Mouse (Mus musculus) cerebellum, adult 9-11 months (tissue): ENCODE results near the gene Plcz1.

Experiments used
- DNase-seq: peaks from one replicate; pipeline ENCODE4 v3.0.0; 2022

Gene Plcz1

DNA sequence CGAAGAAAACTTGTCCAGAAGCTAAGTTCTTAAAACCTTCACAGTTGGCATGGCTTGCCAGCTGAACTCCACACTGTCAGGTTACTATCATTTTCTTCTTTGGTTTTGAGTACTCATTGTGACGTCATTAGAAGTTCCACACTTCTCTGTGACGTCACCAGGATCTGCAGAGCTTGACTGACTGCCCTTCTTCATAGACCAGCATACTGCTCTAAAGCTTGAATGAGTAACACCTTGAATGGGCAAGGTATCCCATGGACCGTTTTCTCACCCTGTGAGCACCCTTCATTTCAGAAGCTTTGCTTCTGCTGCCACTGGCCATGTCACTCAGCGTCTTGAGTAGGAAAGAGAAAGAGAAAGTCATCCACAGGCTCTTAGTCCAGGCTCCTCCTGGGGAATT is at the start of gene Plcz1:
TSS of gene Plcz1 (minus strand) at position 101 of the 400 bp plus-strand sequence.
- DNase-seq, result no peak

DNA sequence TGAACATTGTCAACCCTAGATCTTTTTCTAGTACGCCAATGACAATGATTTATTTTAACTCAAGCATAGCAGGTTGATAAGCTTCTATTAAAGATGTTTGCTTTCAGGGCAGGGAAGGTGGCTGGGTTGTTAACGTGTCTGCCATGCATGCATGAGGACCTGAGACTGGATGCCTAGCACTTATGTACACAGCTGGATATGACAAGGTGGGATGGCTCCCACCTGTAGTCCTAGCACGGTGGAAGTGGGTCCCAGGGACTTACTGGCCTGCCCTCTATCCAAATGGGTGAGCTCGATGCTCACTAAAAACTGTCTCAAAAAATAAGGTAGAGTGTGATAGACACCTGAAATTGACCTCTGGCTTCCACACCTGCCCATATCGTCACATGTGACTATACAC is 48.6 kb upstream of the Plcz1 start:
- no peak for DNase-seq

- no peak for DNase-seq
Measured at GRCm38 (mm10) chr6:140081739-140082138, 40.5 kb upstream of the Plcz1 start.

GRCm38 (mm10) chr6:140080933-140081332 is 39.7 kb upstream of the Plcz1 start:
- DNase-seq, result no peak

DNA sequence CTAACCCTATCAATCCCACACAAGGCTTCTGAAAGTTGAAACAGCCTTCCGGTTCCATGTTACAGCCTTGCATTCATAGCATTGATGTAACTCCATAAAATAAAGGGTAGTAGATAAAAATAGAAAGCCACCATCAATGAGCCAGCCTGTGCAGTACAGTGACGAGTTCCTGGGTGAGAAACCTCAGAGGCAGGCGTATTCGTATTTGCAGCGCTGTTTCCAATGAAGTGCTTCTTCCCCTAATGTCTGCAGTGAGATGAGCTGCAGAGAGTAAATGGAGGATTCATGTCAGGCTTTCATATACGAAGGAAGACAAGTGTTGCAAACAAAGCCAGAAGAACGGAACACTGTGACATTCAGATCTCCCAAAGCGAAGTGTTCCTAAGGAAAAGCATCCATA is 27.9 kb upstream of the Plcz1 start:
- DNase-seq, result no peak

DNA sequence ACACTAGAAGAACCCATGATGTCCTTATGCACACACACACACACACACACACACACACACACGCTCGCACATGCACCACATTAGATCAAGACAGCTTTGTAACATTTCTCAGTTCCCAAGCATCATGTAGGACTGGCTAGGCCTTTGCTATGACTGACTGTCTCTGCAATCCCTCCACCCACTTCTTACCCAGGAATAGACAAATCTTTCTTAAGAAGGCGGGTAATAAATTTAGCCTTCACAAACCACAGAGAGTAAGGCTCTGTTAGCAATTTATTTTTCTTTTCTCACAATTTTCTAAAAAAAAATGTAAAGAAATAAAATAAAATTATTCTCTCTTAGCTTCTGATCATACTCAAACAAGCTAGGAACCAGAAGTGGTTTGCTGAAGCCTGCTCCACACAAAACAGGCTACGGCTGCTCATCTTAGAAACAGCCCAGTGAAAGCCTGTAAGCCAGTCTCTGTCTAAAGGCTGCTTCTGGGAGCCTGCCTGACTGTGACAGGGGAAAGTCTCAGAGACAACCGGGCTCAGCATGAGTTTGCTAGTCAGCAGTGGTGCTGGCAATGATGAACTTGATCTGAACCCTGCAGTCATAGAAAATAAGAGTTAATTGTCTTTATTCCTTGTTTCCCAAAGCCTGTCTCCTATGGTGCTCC is 13.1 kb upstream of the Plcz1 start:
- DNase-seq, result no peak

- DNase-seq, result no peak
Measured at GRCm38 (mm10) chr6:140051476-140051875, 10.2 kb upstream of the Plcz1 start.

DNA sequence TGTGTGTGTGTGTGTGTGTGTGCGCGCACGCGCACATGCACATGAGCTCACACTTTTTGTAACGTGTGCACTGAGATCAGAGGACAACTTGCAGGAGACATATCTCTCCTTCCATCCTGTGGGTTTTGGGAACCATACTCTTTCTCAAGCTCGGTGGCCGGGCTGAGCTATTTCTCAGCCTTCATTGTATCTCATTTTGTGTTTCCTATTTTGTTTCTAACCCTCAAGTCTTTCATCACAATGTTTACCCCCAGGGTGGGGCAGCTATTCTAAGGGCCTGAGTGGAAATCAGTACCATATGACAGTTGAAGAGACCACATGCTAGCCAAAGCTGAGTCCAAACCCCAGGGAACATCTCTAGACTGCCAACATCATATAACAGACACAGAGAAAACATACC is 305 bp downstream of the Plcz1 start, which contains the start of gene Capza3:
TSS of gene Capza3 (plus strand) at position 301 of the 400 bp plus-strand sequence.
- DNase-seq, result no peak

DNA sequence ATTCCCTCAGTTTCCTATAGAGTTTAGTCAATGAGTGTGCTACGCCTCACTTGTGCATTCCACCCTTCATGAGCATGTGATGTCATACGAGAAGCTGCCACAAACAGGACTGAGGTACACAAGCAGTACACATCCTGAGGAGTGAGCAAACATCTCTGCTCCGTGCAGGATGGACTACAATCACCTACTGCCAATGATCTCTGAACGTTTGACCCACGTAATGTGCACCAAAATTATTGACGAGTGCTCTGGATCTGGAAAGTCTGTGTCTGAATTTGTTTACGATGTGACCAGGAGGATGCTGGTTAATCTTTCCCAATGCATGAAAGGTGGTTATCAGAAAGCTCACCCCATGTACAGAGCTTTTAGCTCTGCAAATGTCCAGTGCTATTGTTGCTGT is 16.9 kb downstream of the Plcz1 start:
- DNase-seq, result no peak

DNA sequence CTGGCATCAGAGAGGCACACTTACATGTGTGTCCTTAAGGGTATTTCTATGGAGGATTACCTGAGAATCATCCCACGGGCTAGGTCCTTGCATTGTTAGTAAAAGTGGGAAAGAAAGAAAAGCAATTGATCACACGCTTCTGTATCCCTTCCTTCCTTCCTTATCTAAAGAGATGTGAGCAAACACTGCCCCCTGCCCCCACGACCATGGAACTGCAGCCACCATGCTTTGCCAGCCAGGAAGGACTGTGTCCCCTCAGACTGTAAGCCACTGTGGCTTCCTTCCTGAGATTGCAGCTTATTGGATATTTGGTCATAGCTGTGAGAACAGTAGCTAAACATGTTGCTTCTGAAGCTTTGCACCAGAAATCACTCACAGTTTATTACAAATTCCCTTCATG is 36.1 kb downstream of the Plcz1 start:
- no peak for DNase-seq

- DNase-seq, result no peak
Measured at GRCm38 (mm10) chr6:139989597-139989996, 51.7 kb downstream of the Plcz1 start.

DNA sequence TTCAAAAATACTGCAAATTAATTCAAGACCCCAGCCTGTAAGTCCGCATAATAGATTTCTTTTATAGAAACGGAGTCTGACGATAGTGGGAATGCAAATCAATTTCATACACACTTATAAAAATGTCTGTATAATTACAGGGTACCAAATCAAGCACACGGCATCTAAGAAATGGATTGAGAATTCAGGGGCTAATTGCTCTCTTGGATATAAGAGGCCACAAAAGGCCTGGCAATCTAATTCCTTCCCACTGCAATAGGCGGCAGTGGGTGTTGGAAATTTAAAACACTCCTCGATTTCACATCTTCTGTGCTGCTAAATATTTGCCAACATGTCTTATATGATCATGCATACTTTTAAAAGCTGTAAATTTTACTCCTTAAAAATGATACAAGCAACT is 52.2 kb downstream of the Plcz1 start:
- DNase-seq, result no peak

DNA sequence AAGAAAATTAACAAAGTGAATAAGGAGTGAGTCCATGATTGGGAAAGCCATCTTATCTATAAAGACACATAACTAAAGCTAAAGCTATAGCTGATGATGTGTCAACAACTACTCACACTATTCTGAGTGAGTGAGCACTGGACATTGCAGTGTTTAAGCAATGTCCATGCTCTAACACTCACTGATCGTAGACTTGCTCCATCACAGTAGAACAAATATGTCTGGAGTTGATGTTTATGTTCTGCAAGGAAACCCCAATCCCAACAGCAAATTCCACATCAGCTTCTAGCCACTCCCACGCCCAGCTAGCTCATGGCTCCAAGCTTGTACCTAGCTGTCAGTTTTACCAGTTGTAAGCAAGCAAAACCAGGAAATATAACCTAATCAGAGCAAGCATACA is 54.7 kb downstream of the Plcz1 start:
- DNase-seq, result no peak

DNA sequence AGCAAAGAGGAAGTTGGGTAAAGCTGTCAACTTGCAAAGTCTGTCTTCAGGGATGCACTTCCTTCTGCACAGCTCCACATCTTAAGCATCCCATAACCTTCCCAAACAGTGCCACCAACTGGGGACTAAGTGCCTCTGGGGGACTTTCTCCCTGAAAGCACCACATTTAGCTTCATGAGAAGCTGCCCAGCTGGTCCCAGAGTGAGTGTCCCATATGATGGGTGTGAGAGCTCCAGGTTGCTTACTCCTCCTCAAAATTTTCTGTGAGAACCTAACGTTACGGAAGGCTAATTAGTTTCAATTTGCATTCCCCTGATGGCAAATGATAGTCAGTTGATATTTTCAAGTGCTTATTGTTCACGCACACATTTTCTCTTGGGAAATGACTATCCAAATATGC is 57.2 kb downstream of the Plcz1 start:
- DNase-seq, result no peak

GRCm38 (mm10) chr6:139981061-139981460 is 60.2 kb downstream of the Plcz1 start:
- DNase-seq, result no peak

- DNase-seq, result no peak
Measured at GRCm38 (mm10) chr6:139978114-139978513, 63.1 kb downstream of the Plcz1 start.

DNA sequence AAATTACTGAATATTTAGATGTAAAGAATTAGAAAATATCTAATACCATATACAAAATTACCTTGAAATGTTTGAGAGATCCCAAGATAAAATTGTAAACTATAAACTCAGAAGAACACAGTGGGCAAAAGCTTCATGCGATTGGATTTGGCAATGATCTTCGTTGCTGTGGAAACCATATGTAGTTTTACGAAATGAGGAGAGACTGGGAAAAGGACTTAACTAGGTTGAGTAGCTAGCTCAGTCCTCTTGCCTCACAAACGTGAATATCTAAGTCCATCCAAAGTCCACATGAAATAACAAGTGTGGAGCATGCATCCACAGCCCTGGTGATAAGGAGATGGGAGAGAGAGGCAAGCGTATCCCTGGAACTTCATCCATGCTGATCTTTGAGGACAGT is 66.6 kb downstream of the Plcz1 start:
- no peak for DNase-seq

- no peak for DNase-seq
Measured at GRCm38 (mm10) chr6:139971608-139972298, 69.5 kb downstream of the Plcz1 start.

- DNase-seq, result no peak
Measured at GRCm38 (mm10) chr6:139966684-139967083, 74.6 kb downstream of the Plcz1 start.

- no peak for DNase-seq
Measured at GRCm38 (mm10) chr6:139964895-139965294, 76.4 kb downstream of the Plcz1 start.

GRCm38 (mm10) chr6:139963775-139964174 is 77.5 kb downstream of the Plcz1 start:
- no peak for DNase-seq

GRCm38 (mm10) chr6:139957531-139958241 is 83.6 kb downstream of the Plcz1 start:
- no peak for DNase-seq

DNA sequence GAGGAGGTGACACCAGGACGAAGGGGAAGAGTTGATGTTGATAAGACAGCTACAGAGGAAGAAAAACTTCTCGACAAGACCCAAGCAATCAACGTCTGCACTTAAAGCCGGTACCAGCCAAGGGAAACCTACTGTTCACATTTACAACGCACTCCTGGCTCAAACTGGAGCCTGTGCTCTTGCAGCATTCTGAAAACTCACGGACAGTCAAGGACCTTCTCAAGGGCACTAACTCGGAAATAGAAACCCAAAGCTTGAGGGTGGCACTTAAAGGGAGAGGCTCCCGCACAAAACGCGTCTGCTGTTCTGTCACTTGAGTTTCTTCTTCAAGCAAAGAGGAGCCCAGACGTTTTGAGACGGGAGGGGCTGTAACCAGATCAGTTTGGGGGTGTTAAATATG is 87.7 kb downstream of the Plcz1 start:
- no peak for DNase-seq
